Comparison of ENCODE assay signal across 15 mouse cellular contexts in the genomic region with DNA sequence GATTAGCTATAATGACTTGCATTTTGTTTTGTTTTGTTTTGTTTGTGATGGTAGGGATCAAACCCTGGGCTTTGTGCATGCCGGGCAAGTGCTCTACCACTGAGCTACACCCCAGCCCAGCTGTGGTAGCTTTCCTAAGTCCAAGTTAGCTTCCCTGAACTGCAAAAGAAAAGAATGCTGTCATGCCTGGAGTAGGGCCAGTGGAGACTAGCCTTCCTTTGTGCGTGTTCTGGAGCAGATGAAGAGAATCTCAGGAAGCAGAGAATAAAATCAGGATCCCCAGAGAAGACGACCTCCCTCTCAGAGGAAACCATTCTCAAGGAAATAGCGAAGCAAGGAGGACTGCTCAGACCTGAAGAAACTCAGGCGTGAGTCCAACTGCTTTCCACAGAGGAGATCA.
DNase-seq lines count a peak whose midpoint lies in the region; ATAC-seq and TF ChIP-seq lines count a peak whose summit lies in the region.
"Had no signal": no experiment of that assay in that cellular context is flagged by ENCODE, and none has a peak within 500 bp of the region (broad histone marks: within the 10 kb centered on the region; RNA-seq: fewer than 3 reads in every experiment).

No protein-coding gene starts in this region.

- H3K36me3 ChIP-seq in kidney, embryonic 14.5 days (ENCODE audit: control insufficient read depth, insufficient read depth, low read length): no peaks in the 10 kb centered on the region
- H3K36me3 ChIP-seq: embryonic facial prominence, embryonic 15.5 days; forebrain, embryonic 12.5 days; hindbrain, embryonic 15.5 days; liver, embryonic 15.5 days had no signal

- no peak for TF ChIP-seq POLR2A in brain, embryonic 14.5 days (IDR thresholded peaks at IDR 0.05; ENCODE audit: borderline replicate concordance, extremely low read depth, insufficient read depth, insufficient read length, poor library complexity, severe bottlenecking)

- 81% methylated on average over 5 of the region's 5 CpGs for WGBS in kidney, embryonic 14.5 days

- H3K4me2 ChIP-seq in kidney, embryonic 14.5 days (replicated peaks; ENCODE audit: low read depth, low read length): no peak overlapping the region
- H3K4me2 ChIP-seq: embryonic facial prominence, embryonic 15.5 days; forebrain, embryonic 12.5 days; hindbrain, embryonic 15.5 days; liver, embryonic 15.5 days had no signal

- DNase-seq in kidney, adult 18-20 months: no peak
- DNase-seq in brain, embryonic 14.5 days (ENCODE audit: low read depth): peak; percentile 40
- peak; percentile 55 for DNase-seq in heart, adult 8-10 months (ENCODE audit: low spot score)
- DNase-seq in kidney, postnatal 14 days: peak; percentile 20
- no peak for DNase-seq in spleen, postnatal 4 days (ENCODE audit: low spot score in 2 of 2)
- DNase-seq in adrenal gland, postnatal 14 days: no peak
- DNase-seq: cerebellum, adult 18-20 months; layer of hippocampus, postnatal 36 days; left cerebral cortex, postnatal 4 days had no signal

- H3K9me3 ChIP-seq in kidney, embryonic 14.5 days (ENCODE audit: control insufficient read depth, low read length): no peaks in the 10 kb centered on the region
- H3K9me3 ChIP-seq: embryonic facial prominence, embryonic 15.5 days; forebrain, embryonic 12.5 days; hindbrain, embryonic 15.5 days; liver, embryonic 15.5 days had no signal

- H3K27ac ChIP-seq in kidney, embryonic 14.5 days (ENCODE audit: low read depth, low read length): peak overlapping the region; percentile 61; the same call in 1 of the 2 replicates
- H3K27ac ChIP-seq: forebrain, embryonic 12.5 days; hindbrain, embryonic 15.5 days; liver, embryonic 15.5 days; macrophage had no signal

- H3K4me3 ChIP-seq in kidney, embryonic 14.5 days (ENCODE audit: low read length): no peak overlapping the region
- H3K4me3 ChIP-seq: embryonic facial prominence, embryonic 15.5 days; forebrain, embryonic 12.5 days; hindbrain, embryonic 15.5 days; liver, embryonic 15.5 days had no signal

- no peak for ATAC-seq in kidney, embryonic 14.5 days (ENCODE audit: low FRiP score, low TSS enrichment)

- no peaks in the 10 kb centered on the region for H3K4me1 ChIP-seq in kidney, embryonic 14.5 days (ENCODE audit: control insufficient read depth, insufficient read depth, low read length)
- H3K4me1 ChIP-seq: hindbrain, embryonic 15.5 days; liver, embryonic 15.5 days had no signal

- no peaks in the 10 kb centered on the region for H3K27me3 ChIP-seq in kidney, embryonic 14.5 days (ENCODE audit: control insufficient read depth, insufficient read depth, low read length)
- H3K27me3 ChIP-seq: embryonic facial prominence, embryonic 15.5 days; hindbrain, embryonic 15.5 days; liver, embryonic 15.5 days had no signal

- H3K9ac ChIP-seq in kidney, embryonic 14.5 days (ENCODE audit: low read depth, low read length): no peak overlapping the region
- H3K9ac ChIP-seq: embryonic facial prominence, embryonic 15.5 days; forebrain, embryonic 12.5 days; hindbrain, embryonic 15.5 days; liver, embryonic 15.5 days had no signal

- no peak for TF ChIP-seq CTCF in brain, embryonic 14.5 days (IDR thresholded peaks at IDR 0.05; ENCODE audit: borderline replicate concordance, extremely low read depth, insufficient read depth, insufficient read length)

Comparison
In these comparisons a context has a peak if more than half of its experiments do, and no peak if none do; other contexts are left out.
1. DNase-seq: peak in brain, embryonic 14.5 days (single experiment), heart, adult 8-10 months (single experiment) and kidney, postnatal 14 days (single experiment); none in kidney, adult 18-20 months (single experiment), spleen, postnatal 4 days (0 of 2) and adrenal gland, postnatal 14 days (single experiment).